Mouse (Mus musculus): ENCODE measurements around the gene Farsa.

Farsa gene

DNA sequence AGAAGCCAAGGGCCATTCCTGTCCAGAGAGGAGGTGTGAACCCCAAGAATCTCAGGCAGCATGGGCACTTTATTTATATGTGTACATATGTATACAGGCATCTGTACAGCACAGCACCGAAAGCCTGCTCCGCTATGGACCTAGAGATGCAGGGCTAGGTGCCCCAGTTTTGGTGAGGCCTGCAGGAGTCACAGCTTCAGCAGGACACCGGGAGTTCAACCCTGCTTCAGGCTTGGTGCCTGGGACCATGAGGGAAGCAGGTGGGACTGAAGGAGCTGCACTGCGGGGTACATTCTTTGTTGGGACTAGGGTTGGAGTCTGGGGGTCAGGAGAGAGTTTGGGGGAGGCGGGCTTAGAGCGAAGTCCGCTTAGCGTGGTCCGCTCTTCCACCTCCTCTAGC, 55.1 kb downstream of the Farsa start:
- no peak for DNase-seq (ENCODE audit: low spot score)

DNA sequence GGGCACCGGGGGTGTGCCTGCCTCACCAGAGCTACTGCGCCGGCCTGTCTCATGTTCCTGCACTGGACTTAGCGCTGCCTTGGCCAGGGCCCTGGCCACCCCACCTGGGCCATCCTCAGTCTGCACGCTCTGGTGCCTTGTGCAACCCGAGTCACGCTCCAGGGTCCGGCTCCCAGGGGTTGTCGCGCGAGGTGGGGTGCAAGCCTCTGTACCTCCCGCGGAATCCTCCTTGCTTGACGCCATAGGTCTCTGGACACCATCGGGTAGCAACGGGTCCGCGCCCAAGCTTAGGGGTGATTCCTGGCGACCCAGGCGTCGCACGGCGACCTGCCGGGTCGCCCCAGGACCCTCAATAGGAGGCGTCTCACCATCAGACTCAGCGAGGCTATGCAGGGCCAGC, 55.6 kb downstream of the Farsa start:
- DNase-seq (ENCODE audit: low spot score), result no peak

DNA sequence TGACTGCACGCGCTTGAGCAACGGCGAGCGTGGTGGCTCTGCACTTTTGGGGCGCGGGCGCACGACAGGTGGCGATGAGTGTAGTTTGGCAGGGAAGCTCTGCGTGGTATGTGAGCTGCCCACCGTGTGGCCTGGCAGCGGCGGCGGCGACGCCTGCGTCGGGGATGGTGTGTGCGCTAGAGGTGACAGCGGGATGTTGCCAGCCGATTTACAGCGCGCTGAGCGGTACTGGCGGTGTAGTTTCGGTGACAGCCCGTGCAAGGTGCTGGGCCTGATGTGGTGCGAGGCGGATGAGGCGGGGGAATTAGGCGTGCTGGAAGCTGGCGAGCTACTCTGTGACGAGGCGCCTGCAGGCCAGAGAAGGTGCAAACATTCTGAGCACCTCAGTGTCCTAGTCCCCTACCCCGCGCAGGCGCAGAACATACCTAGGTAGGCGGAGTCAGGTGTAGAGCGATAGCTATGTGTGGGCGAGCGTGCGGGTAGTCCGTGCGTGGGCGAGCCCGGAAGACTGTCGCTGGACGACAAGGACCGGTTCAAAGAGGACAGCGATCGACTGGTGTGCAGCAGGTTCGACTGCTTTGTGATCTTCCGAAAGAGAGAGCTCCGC, 56.2 kb downstream of the Farsa start:
- DNase-seq (ENCODE audit: low spot score), result peak; percentile 80

DNA sequence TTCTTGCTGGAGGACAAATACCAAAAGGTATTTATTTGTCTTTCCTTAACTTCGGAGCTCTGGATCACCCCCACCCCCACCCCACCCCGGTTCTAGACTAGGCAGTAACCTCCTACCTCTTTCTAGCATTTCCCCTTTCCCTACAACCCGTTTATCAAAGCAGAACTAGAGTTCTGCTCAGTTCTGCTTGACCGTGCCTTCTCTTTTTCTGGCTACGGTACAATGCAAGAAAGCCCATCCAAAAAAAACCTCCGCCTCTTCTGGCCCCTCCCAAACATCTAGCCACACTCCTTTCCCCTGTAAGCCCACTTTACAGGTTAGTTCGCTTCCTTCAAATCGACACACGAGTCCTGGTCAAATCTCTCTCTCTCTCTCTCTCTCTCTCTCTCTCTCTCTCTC, 56.7 kb downstream of the Farsa start:
- no peak for DNase-seq (ENCODE audit: low spot score)

DNA sequence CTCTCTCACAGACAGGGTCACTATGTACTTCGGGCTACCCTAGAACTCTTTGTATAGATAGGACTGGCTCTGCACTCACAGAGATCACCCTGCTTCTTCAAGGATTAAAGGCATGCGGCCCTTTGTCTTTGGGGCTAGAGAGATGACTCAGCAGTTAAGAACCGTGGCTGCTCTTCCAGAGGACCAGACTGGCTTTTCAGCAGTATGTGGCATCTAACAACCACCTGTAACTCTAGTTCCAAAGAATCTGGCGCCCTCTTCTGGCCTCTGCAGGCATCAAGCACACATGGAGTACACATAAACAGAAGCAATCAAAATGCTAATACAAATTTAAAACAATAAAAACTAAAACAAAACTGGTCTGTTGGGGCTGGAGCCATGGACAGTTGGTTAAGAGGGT, 57.2 kb downstream of the Farsa start:
- DNase-seq (ENCODE audit: low spot score), result no peak

DNA sequence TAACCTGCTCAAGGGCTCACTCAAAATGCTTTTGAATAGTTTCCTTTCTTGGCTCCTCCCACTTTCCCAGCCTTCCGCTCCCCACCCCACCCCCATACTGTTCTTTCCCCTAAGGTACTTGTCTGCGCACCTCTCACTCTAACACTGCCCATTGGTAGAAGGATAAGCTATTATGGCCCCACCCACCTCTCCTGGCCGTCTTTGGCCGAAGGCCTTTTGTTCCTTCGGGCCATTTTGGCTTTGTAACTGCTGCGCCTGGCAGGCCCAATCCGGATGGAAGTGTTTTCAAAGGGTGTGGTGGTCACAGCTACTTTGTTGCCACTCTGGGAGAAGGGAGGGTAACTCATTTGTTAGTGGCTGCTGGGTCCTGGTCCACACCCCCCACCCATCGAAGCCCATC, 58.5 kb downstream of the Farsa start:
- peak; percentile 62 for DNase-seq (ENCODE audit: low spot score)

DNA sequence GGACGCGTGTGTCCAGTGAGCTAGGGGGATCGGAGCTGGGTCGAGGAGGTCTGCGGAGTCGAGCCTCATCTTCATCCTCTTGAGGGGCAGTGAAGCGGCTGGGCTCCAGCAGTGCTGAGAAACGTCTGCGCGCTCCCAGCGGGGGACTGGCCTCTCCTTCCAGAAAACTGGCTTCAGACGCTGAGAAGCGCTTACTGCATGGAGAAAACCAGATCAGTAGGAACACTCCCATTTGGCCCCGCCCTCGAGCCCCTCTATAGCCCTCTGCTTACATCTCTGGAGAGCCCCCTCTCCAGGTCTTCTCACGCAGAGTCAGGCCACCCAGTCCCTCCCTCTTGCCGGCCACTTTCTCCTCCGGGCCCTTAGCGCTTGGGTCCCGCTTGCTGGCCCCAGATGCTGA, 61.0 kb downstream of the Farsa start:
- DNase-seq (ENCODE audit: low spot score), result no peak

DNA sequence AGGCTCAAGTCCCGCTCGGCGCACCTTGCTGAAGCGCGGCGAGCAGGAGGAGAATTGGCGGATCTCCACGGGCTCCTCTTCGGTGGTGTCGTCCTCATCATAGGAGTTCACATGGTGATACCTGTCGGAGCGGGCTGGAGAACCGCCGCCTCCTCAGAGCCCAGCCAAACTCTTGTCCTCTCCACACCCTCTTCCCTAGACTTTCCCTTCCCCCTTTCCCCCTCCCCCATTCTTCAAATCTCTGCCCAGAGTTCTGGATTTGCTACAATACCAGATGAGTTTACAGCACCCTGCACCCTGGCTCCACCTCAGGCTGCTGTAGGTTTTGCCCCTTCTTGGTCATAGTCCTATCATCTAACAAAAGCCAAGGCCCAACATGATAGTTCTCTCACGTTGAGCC, 61.9 kb downstream of the Farsa start:
- DNase-seq (ENCODE audit: low spot score), result no peak

Measured in testis, postnatal 14 days (tissue).